Mouse (Mus musculus) ES-Bruce4 (cell line): ENCODE data around the gene Alkbh1. TPM values are rescaled to one million over a fixed set of nuclear protein-coding genes. Genes with fewer than 3 reads are reported as not detected.

Experiments used
- H3K27ac ChIP-seq: 2 replicates; pipeline ENCODE4 v1.5.1; 2012; ENCODE audit warnings: low read length, inconsistent platforms; ENCODE audit not compliant: insufficient read depth
- H3K27me3 ChIP-seq: 2 replicates; pipeline ENCODE4 v1.6.1; 2012; ENCODE audit warnings: mild to moderate bottlenecking, low read length, inconsistent platforms; ENCODE audit not compliant: control insufficient read depth, poor library complexity, insufficient read depth, severe bottlenecking
- H3K36me3 ChIP-seq: 2 replicates; pipeline ENCODE4 v1.6.1; 2012; ENCODE audit warnings: inconsistent platforms, mild to moderate bottlenecking, low read length, moderate library complexity; ENCODE audit not compliant: control insufficient read depth, poor library complexity, insufficient read depth, severe bottlenecking
- H3K4me1 ChIP-seq: one replicate; pipeline ENCODE4 v1.8.1; 2011; ENCODE audit warnings: low read length; ENCODE audit not compliant: control insufficient read depth, insufficient read depth
- H3K4me3 ChIP-seq: 2 replicates; pipeline ENCODE4 v1.5.1; 2011; ENCODE audit warnings: low read depth, mild to moderate bottlenecking, low read length
- H3K9ac ChIP-seq: 2 replicates; pipeline ENCODE4 v1.6.1; 2012; ENCODE audit warnings: low read depth, mild to moderate bottlenecking, inconsistent platforms; ENCODE audit not compliant: poor library complexity, severe bottlenecking
- H3K9me3 ChIP-seq: replicated peaks from 2 replicates; pipeline ENCODE4 v1.6.1; 2012; ENCODE audit warnings: mild to moderate bottlenecking, low read length, inconsistent platforms; ENCODE audit not compliant: control insufficient read depth, poor library complexity, insufficient read depth, severe bottlenecking
- CTCF ChIP-seq: IDR thresholded peaks from one replicate; pipeline ENCODE4 v1.8.1; 2011; ENCODE audit warnings: low read depth, low read length
- EP300 ChIP-seq: IDR thresholded peaks from 2 replicates; pipeline ENCODE4 v1.6.1; 2011; ENCODE audit warnings: low read depth, low read length; ENCODE audit not compliant: insufficient read depth
- POLR2A ChIP-seq: IDR thresholded peaks from one replicate; pipeline ENCODE4 v1.8.1; 2011; ENCODE audit warnings: low read length; ENCODE audit not compliant: insufficient read depth
- polyA plus RNA-seq: library from polyadenylated mRNA; stranded (reverse); fragments of >200 nt; gene quantifications from 2 replicates; pipeline ENCODE4 v1.2.4, GENCODE M21; 2011; ENCODE audit warnings: low read depth; ENCODE audit not compliant: missing spikeins, insufficient read depth, insufficient read length

Alkbh1 gene
- polyA plus RNA-seq, 1 experiment = 64.5 TPM

DNA sequence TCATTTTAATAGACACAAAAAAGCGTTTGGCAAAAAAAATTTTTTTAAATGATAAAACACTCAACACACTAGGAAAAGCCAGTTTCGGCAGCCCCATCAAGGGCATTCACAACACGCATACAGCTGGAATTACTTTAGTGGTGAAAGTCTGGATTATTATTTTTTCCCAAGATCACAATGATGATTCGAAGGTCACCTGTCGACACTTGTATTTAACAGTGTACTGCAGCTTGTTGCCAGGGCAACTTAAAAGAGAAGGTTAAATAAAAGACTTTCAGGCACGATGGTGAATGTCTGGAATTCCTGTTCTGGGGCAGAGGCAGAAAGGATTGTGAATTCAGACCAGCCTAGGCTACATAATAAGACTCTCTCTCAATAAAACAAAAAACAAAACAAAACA, 41.9 kb downstream of the Alkbh1 start:
- no peak overlapping the region for H3K27ac ChIP-seq
- H3K9me3 ChIP-seq = no peaks in the 10 kb centered on the region
- no peaks in the 10 kb centered on the region for H3K27me3 ChIP-seq
- no peaks in the 10 kb centered on the region for H3K36me3 ChIP-seq
- TF ChIP-seq EP300 (no peak), CTCF (no peak), POLR2A (no peak)
- peaks cover 3% of the 10 kb centered on the region for H3K4me1 ChIP-seq
- no peak overlapping the region for H3K4me3 ChIP-seq
- no peak overlapping the region for H3K9ac ChIP-seq

DNA sequence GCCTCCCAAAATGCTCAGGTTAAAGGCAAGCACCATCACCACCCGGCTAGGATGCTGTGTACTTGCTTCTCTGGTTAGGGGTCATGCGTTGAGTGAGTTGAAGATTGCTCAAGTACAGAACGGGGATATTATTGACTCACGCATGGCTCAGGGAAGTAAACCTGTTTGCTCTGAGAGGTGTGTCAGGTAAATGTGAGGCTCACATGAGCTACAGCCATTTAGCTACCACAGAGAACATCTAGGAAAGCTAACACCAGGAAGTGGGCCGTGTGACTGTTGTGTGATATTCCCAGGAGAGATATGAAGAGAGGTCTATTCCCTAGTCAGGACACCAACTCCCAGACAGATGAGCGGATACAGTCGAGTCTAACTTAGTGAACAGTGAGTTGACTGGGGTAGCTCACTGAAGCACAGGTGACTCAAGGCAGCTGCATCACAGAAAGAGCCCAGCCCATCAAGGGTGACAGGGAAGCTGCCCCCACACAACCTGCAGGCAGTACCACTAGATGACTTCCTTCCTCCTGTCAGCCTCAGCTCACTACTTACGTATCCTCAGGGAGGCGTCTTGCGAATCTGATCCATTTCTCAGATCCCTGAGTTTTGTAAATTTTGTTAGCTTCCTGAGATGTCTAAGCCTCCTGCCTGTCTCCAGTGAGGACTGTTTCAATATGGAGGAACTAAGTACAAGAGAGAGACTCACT, 44.5 kb downstream of the Alkbh1 start:
- Histone ChIP-seq H3K9me3 (no peaks in the 10 kb centered on the region), H3K27me3 (no peaks in the 10 kb centered on the region), H3K4me1 (no peaks in the 10 kb centered on the region), H3K36me3 (no peaks in the 10 kb centered on the region), H3K9ac (no peak overlapping the region), H3K4me3 (no peak overlapping the region), H3K27ac (no peak overlapping the region)
- no peak for TF ChIP-seq POLR2A
- no peak for TF ChIP-seq CTCF
- no peak for TF ChIP-seq EP300

DNA sequence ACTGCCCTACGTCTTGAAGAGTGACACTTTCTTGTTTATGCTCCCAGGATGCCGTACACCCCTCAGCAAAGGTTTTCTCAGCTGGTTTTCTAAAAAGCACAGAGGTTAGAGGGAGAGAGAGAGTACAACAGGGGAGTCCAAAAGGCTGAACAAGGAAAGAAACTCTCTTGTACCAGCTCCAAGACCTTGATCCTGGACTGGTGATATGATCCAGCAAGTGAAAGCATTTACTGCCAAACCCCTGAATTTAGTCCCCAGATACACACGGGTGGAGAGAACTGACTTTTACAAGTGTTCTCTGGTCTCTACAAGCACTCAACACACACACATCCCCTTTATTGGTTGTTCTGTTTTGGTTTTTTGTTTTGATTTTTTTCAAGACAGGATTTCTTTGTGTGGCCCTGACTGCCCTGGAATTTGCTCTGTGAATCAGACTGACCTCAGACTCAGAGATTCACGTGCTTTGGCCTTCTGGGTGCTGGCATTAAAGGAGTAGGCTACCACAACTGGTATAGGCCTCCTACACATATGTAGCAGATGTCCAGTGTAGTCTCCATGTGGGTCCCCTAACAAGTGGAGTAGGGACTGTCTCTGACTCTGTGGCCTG, 45.9 kb downstream of the Alkbh1 start:
- Histone ChIP-seq H3K9ac (no peak overlapping the region), H3K4me3 (no peak overlapping the region), H3K36me3 (no peaks in the 10 kb centered on the region), H3K27ac (no peak overlapping the region), H3K27me3 (no peaks in the 10 kb centered on the region), H3K9me3 (no peaks in the 10 kb centered on the region), H3K4me1 (peaks cover 2% of the 10 kb centered on the region)
- TF ChIP-seq CTCF (no peak), POLR2A (no peak), EP300 (no peak)

DNA sequence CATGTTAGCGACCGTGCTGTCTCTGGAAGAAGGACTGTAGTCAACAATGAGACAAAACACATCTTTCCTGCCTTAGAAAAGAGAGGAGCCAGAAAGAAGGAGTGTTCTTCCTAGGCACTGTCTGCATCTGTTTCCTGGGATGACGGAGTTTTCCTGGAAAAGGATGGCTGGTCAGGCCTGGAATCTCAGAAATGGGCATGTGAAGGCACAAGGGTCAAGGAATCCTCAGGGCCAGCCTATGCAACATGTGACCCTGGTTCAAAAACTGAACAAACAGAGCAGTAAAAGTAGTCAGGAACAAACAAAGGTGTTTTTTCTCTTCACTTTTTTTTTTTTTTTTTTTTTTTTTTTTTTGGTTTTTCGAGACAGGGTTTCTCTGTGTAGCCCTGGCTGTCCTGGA, 46.7 kb downstream of the Alkbh1 start:
- no peaks in the 10 kb centered on the region for H3K9me3 ChIP-seq
- H3K4me3 ChIP-seq = no peak overlapping the region
- H3K9ac ChIP-seq = no peak overlapping the region
- no peak overlapping the region for H3K27ac ChIP-seq
- no peaks in the 10 kb centered on the region for H3K36me3 ChIP-seq
- no peaks in the 10 kb centered on the region for H3K27me3 ChIP-seq
- H3K4me1 ChIP-seq = peaks cover 2% of the 10 kb centered on the region
- TF ChIP-seq POLR2A (no peak), CTCF (no peak), EP300 (no peak)

DNA sequence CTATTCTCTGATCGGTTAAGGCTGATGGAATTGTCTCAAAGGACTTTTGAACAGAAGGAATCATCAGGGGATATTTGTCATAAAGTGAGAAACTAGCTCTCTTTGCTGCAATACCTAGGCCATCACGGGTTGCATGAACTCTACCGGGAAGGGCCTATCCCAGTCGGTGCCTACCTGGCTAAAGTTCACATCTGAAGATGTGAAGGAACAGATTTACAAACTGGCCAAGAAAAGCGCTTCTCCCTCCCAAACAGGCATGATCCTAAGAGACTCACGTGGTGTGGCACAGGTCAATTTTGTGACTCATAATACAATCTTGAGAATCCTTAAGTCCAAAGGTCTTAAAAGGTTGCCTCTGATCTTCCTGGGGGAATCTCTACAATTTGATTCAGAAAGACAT, 49.5 kb downstream of the Alkbh1 start:
- Histone ChIP-seq H3K27me3 (no peaks in the 10 kb centered on the region), H3K9me3 (no peaks in the 10 kb centered on the region), H3K9ac (no peak overlapping the region), H3K36me3 (no peaks in the 10 kb centered on the region), H3K4me1 (peaks cover 2% of the 10 kb centered on the region), H3K27ac (no peak overlapping the region), H3K4me3 (no peak overlapping the region)
- TF ChIP-seq POLR2A = no peak
- no peak for TF ChIP-seq EP300
- TF ChIP-seq CTCF = no peak

DNA sequence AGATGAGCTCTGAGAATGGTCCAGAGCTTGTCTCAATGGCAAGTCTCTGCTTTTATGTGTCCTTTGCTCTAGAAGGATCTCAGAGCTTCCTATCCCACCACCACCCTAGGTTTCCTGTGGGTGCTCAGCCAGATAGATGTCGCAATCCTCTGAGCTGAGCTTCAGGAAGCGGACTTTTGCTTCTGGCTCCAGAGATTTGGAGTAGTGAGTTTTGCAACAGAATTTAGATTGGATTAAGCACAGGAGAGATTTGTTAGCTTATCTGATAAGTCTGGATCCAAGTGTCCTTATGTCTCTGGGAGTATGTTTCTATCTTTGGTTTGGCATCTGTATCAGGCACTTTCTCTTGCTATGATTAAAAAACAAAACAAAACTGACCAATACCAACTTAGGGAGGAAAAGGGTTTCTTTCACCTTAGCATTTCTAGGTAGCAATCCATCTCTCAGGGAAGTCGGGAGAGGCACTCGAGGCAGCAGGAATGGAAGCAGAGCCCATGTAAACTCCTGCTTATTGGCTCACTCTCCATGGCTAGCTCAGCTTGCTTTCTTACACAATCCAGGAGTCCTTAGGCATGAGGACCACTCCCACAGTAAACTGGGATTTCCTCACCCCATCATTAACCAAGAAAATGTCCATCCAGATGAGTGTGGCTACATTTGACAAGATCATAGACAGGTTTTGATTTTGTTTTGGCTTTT, 50.2 kb downstream of the Alkbh1 start:
- TF ChIP-seq POLR2A (no peak), EP300 (no peak), CTCF (no peak)
- Histone ChIP-seq H3K9ac (no peak overlapping the region), H3K27ac (no peak overlapping the region), H3K4me3 (no peak overlapping the region), H3K36me3 (no peaks in the 10 kb centered on the region), H3K4me1 (peaks cover 2% of the 10 kb centered on the region), H3K27me3 (no peaks in the 10 kb centered on the region), H3K9me3 (no peaks in the 10 kb centered on the region)
